Mouse (Mus musculus) heart, embryonic 13.5 days (tissue): Measurements from ENCODE around the gene Mlec. TPM values are rescaled to one million over a fixed set of nuclear protein-coding genes. Genes with fewer than 3 reads are reported as not detected.
A peak's percentile ranks its signal among the peaks of the same experiment; 100 is the strongest.

Experiments used
- ATAC-seq: fragments of 200-750 bp; cut with Nextera tagmentation; 2 replicates; pipeline ENCODE4 v1.8.0; 2017; ENCODE audit warnings: moderate TSS enrichment; ENCODE audit not compliant: insufficient number of reproducible peaks, low FRiP score, low TSS enrichment; ENCODE audit errors: extremely low read depth
- H3K27ac ChIP-seq: fragments of 300-500 bp; sonication (generic); replicated peaks from 2 replicates; pipeline ENCODE4 v1.5.1; 2015; ENCODE audit warnings: moderate library complexity, mild to moderate bottlenecking, inconsistent platforms
- H3K27me3 ChIP-seq: fragments of 300-500 bp; sonication (generic); replicated peaks from 2 replicates; pipeline ENCODE4 v1.6.1; 2015; ENCODE audit warnings: mild to moderate bottlenecking, inconsistent platforms
- H3K36me3 ChIP-seq: fragments of 300-500 bp; sonication (generic); 2 replicates; pipeline ENCODE4 v1.6.1; 2015; ENCODE audit warnings: mild to moderate bottlenecking, inconsistent platforms
- H3K4me1 ChIP-seq: fragments of 300-500 bp; sonication (generic); 2 replicates; pipeline ENCODE4 v1.6.1; 2015; ENCODE audit warnings: inconsistent platforms
- H3K4me2 ChIP-seq: fragments of 300-500 bp; sonication (generic); 2 replicates; pipeline ENCODE4 v1.6.1; 2015; ENCODE audit warnings: inconsistent platforms, mild to moderate bottlenecking, moderate library complexity
- H3K4me3 ChIP-seq: fragments of 300-500 bp; sonication (generic); 2 replicates; pipeline ENCODE4 v1.5.1; 2015; ENCODE audit warnings: moderate library complexity, mild to moderate bottlenecking, inconsistent platforms
- H3K9ac ChIP-seq: fragments of 300-500 bp; sonication (generic); 2 replicates; pipeline ENCODE4 v1.6.1; 2015; ENCODE audit warnings: inconsistent platforms, mild to moderate bottlenecking, moderate library complexity
- H3K9me3 ChIP-seq: fragments of 300-500 bp; sonication (generic); 2 replicates; pipeline ENCODE4 v1.6.1; 2016; ENCODE audit warnings: inconsistent platforms
- WGBS: fragments of 180-500 bp; shearing (Covaris S2); methylation state at CpG from one replicate; pipeline ENCODE4 v1.1.7; 2015; ENCODE audit warnings: mixed read lengths; 5-methylcytosine and 5-hydroxymethylcytosine counted together
- polyA plus RNA-seq: library from polyadenylated mRNA; unstranded; fragments of >200 nt; fragmentation: Nextera tagmentation; extraction: Ambion mirVana; gene quantifications from 2 replicates; pipeline ENCODE4 v1.2.1, GENCODE M21; 2015

Mlec gene
- polyA plus RNA-seq, 1 experiment from 2014 or later: 65.8 TPM

GRCm38 (mm10) chr5:115190081-115190480 lies 32.1 kb upstream of the Mlec start:
- Histone ChIP-seq H3K9me3 (peaks cover 4% of the 10 kb centered on the region; the same call in 1 of the 2 replicates), H3K4me1 (peaks cover 39% of the 10 kb centered on the region), H3K27me3 (peaks cover 85% of the 10 kb centered on the region), H3K36me3 (no peaks in the 10 kb centered on the region), H3K4me2 (no peak overlapping the region), H3K4me3 (no peak overlapping the region), H3K9ac (no peak overlapping the region), H3K27ac (no peak overlapping the region)
- ATAC-seq: no peak
- 75% methylated on average over 12 of the region's 12 CpGs for WGBS

DNA sequence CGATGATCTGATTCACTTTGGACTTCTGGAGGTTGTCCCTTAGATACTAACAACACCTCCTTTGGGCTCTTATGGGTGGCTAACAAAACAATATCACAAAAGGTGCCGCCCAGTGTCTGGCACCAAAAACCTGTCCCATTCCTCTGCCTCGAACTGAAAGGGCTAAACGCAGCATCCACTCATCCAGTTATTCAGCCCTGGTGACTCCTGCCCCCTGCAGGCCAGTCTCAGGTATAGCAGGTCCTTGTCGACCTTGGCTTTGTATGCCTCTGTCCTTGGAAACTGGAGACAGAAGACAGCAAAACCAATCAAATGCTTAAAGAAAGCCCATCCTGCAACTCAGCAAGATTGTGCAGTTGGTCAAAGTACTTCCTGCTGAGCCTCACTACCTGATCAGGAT lies 30.8 kb upstream of the Mlec start:
- Histone ChIP-seq H3K4me2 (no peak overlapping the region), H3K27me3 (peaks cover 76% of the 10 kb centered on the region), H3K9ac (no peak overlapping the region), H3K27ac (no peak overlapping the region), H3K4me1 (peaks cover 42% of the 10 kb centered on the region), H3K36me3 (no peaks in the 10 kb centered on the region), H3K4me3 (no peak overlapping the region), H3K9me3 (peaks cover 4% of the 10 kb centered on the region; the same call in 1 of the 2 replicates)
- 47% methylated on average over 5 of the region's 5 CpGs for WGBS
- no peak for ATAC-seq

DNA sequence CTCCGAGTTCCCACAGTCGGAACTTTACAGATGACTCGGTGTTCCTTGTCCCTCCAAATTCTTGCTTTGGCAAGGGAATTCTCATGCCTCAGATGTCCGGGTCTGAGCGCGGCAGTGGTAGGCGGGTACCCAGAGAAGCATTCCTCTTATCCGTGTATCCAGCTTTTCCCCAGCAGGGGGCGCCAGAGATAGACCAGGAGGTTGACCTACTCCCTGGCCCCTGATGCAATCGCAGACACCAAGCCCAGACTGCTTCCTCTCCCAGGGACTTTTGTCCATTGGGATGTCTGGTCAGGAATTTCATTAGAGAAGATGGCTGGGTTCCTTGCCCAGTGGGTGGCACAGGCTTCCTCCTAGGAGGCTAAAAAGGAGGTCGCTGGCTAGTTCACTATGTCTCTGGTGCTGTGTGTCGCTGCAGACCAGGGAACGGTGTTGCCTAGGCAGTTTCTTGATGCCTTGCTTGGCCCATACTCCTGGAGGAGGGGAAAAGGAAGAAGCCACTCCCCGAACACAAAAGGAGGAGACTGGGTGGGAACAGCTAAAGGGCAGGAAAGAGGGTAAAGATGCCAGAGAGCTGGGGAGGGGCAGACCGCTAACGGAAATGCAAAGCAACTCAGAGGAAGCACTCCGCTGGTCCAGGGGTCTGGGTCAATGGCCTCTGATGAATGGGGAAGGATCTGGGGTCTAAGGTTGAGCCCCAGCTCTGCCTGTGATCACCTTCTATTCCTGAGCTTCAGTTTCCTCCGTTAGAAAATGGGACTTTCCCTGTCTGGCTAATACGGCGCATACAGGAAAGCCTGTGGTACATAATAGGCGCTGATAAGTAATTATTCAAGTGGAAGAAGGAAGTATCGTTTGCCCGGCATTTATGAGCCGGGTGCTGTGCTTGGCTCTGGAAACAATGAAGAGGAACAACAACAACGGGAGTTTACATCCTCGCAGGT lies 29.5 kb upstream of the Mlec start:
- no peaks in the 10 kb centered on the region for H3K36me3 ChIP-seq
- H3K27me3 ChIP-seq: peaks cover 63% of the 10 kb centered on the region
- peak; percentile 49; the same call in 1 of the 2 replicates for ATAC-seq
- peak overlapping the region; percentile 28 for H3K4me3 ChIP-seq
- H3K9me3 ChIP-seq: peaks cover 4% of the 10 kb centered on the region; the same call in 1 of the 2 replicates
- peak overlapping the region; percentile 69 for H3K27ac ChIP-seq
- H3K4me1 ChIP-seq: peaks cover 43% of the 10 kb centered on the region
- WGBS: 15% methylated on average over 26 of the region's 26 CpGs
- peak overlapping the region; percentile 40; the same call in 1 of the 2 replicates for H3K9ac ChIP-seq
- H3K4me2 ChIP-seq: peak overlapping the region; percentile 58

DNA sequence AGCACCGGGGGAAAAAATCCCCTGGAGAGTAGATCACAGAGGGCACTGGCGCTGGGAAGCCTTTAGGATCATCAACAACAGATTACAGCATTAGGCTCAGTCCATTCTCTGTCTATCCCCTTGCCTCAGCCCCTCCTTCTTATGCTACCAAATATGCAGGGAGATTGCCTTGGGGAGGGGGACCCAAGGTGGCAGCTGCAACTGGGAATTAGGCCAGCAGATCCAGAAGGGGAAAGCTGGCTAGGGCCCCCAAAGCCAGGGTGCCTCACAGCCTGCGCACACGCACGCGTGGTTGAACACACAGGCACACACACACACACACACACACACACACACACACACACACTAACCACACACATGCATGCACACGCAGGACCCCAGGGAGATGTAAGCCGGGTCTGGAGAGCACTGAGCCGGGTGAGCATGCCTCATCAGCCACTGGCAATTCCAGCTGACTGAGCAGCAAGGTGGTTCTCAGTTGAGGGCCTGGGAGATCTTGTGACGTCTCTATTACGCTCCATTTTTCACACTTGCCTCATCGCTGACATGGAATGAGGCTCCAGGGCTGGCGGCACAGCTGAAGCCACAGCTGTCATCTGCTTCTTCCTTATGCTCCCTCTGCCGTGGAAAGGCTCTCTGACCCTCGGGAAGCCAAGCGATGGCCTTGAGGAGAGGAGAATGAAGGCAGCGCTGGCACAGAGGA lies 28.5 kb upstream of the Mlec start:
- H3K9me3 ChIP-seq: peaks cover 4% of the 10 kb centered on the region; the same call in 1 of the 2 replicates
- H3K36me3 ChIP-seq: no peaks in the 10 kb centered on the region
- WGBS: 43% methylated on average over 17 of the region's 17 CpGs
- H3K27ac ChIP-seq: no peak overlapping the region
- H3K27me3 ChIP-seq: peaks cover 53% of the 10 kb centered on the region
- ATAC-seq: no peak
- peak overlapping the region; percentile 28 for H3K4me3 ChIP-seq
- peaks cover 48% of the 10 kb centered on the region for H3K4me1 ChIP-seq
- peak overlapping the region; percentile 58 for H3K4me2 ChIP-seq
- H3K9ac ChIP-seq: peak overlapping the region; percentile 40

- Histone ChIP-seq H3K36me3 (no peaks in the 10 kb centered on the region), H3K4me1 (peaks cover 56% of the 10 kb centered on the region), H3K9ac (peak overlapping the region; percentile 12; the same call in 1 of the 2 replicates), H3K27ac (no peak overlapping the region), H3K27me3 (peaks cover 35% of the 10 kb centered on the region), H3K4me3 (peak overlapping the region; percentile 16; the same call in 1 of the 2 replicates), H3K4me2 (peak overlapping the region; percentile 50), H3K9me3 (peaks cover 4% of the 10 kb centered on the region; the same call in 1 of the 2 replicates)
- WGBS: 18% methylated on average over 15 of the region's 15 CpGs
- no peak for ATAC-seq
Measured at GRCm38 (mm10) chr5:115184726-115185125, 26.7 kb upstream of the Mlec start.

GRCm38 (mm10) chr5:115183482-115183881 lies 25.5 kb upstream of the Mlec start:
- Histone ChIP-seq H3K9me3 (peaks cover 2% of the 10 kb centered on the region; the same call in 1 of the 2 replicates), H3K27me3 (peaks cover 30% of the 10 kb centered on the region), H3K4me1 (peaks cover 56% of the 10 kb centered on the region), H3K9ac (no peak overlapping the region; the same call in 1 of the 2 replicates), H3K4me3 (no peak overlapping the region), H3K27ac (peak overlapping the region; percentile 73), H3K36me3 (no peaks in the 10 kb centered on the region), H3K4me2 (no peak overlapping the region)
- no peak for ATAC-seq
- WGBS: 39% methylated on average over 10 of the region's 10 CpGs

DNA sequence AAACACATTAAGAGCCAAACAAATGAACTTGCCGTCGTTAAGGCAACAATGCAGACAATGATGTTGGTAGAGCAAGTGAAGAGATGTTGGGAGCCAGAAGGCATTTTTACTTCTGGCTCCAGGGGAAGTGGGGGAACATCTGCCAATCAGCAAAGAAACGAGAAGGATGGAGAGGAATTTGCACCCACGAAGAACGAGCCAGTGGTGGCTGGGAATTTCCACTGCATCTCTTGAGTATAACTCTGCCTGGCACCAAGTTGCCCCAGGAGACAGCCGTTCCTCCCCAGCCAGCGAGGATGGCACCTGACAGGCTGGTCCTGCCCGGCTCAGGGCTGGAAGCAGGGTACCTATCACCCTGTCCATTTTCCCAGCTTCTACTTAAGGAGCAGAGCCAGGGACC lies 24.9 kb upstream of the Mlec start:
- Histone ChIP-seq H3K4me2 (0 out of 2 replicates have a peak overlapping the region, but pooled peaks have one; percentile 16), H3K4me1 (peaks cover 56% of the 10 kb centered on the region), H3K27me3 (peaks cover 29% of the 10 kb centered on the region), H3K27ac (peak overlapping the region; percentile 73), H3K36me3 (no peaks in the 10 kb centered on the region), H3K9ac (no peak overlapping the region; the same call in 1 of the 2 replicates), H3K4me3 (no peak overlapping the region), H3K9me3 (no peaks in the 10 kb centered on the region)
- WGBS: 63% methylated on average over 8 of the region's 8 CpGs
- no peak for ATAC-seq

GRCm38 (mm10) chr5:115181248-115181940 lies 23.4 kb upstream of the Mlec start:
- Histone ChIP-seq H3K4me1 (peaks cover 43% of the 10 kb centered on the region), H3K4me3 (no peak overlapping the region), H3K9me3 (no peaks in the 10 kb centered on the region), H3K27ac (peak overlapping the region; percentile 73), H3K4me2 (no peak overlapping the region), H3K9ac (no peak overlapping the region), H3K36me3 (no peaks in the 10 kb centered on the region), H3K27me3 (peaks cover 16% of the 10 kb centered on the region)
- WGBS: 58% methylated on average over 13 of the region's 13 CpGs
- peak; percentile 39; the same call in 1 of the 2 replicates for ATAC-seq

GRCm38 (mm10) chr5:115179596-115179995 lies 21.6 kb upstream of the Mlec start:
- no peak overlapping the region for H3K4me2 ChIP-seq
- H3K36me3 ChIP-seq: no peaks in the 10 kb centered on the region
- ATAC-seq: no peak
- no peak overlapping the region for H3K9ac ChIP-seq
- no peaks in the 10 kb centered on the region for H3K9me3 ChIP-seq
- 88% methylated on average over 11 of the region's 11 CpGs for WGBS
- peaks cover 3% of the 10 kb centered on the region; the same call in 1 of the 2 replicates for H3K27me3 ChIP-seq
- H3K4me1 ChIP-seq: peaks cover 39% of the 10 kb centered on the region
- no peak overlapping the region for H3K27ac ChIP-seq
- H3K4me3 ChIP-seq: no peak overlapping the region

DNA sequence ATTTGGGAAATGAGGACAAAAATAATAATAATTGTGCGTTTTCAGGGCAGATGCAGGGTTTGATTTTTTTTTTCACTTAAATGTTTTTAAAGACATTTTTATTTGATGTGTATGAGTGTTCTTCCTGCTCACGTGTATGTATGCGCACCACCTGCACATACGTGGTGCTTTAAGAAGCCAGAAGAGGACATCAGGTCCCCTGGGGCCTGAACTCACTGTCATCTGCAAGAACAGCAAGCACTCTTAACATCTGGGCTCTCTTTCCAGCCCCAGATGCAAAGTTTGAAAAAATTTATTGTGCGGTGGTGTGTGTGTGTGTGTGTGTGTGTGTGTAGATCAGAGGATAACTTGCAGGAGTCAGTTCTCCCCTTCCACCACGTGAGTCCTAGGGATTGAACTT lies 19.9 kb upstream of the Mlec start:
- 79% methylated on average over 6 of the region's 6 CpGs for WGBS
- Histone ChIP-seq H3K27ac (no peak overlapping the region), H3K27me3 (peaks cover 3% of the 10 kb centered on the region; the same call in 1 of the 2 replicates), H3K4me3 (no peak overlapping the region), H3K4me1 (peaks cover 21% of the 10 kb centered on the region), H3K4me2 (no peak overlapping the region), H3K9me3 (no peaks in the 10 kb centered on the region), H3K9ac (no peak overlapping the region), H3K36me3 (no peaks in the 10 kb centered on the region)
- no peak for ATAC-seq
